Mouse (Mus musculus) testis, adult 2 months (tissue): Measurements from ENCODE around the gene Hfm1.

Experiments used
- CTCF ChIP-seq: fragments of 200-500 bp; IDR thresholded peaks from 2 replicates; pipeline ENCODE4 v1.5.1; 2012; ENCODE audit warnings: low read depth, mild to moderate bottlenecking, inconsistent platforms, low read length, moderate library complexity; ENCODE audit not compliant: control insufficient read depth, insufficient read depth, insufficient replicate concordance
- POLR2A ChIP-seq: fragments of 200-500 bp; IDR thresholded peaks from 2 replicates; pipeline ENCODE4 v1.6.1; 2012; ENCODE audit warnings: low read depth, mild to moderate bottlenecking, inconsistent platforms, low read length, moderate library complexity; ENCODE audit not compliant: control insufficient read depth

- no peak for TF ChIP-seq CTCF
- TF ChIP-seq POLR2A, result no peak
Observed at GRCm38 (mm10) chr5:106826740-106827139, 99.4 kb downstream of the Hfm1 start.
